Mouse (Mus musculus) R1 (cell line): ENCODE results near the gene Kcnq2.
A peak's percentile ranks its signal among the peaks of the same experiment; 100 is the strongest.

Experiments
- DNase-seq: peaks from one replicate; pipeline ENCODE4 v3.0.0-alpha.2; 2018; ENCODE audit warnings: low read depth, low spot score

Gene Kcnq2

DNA sequence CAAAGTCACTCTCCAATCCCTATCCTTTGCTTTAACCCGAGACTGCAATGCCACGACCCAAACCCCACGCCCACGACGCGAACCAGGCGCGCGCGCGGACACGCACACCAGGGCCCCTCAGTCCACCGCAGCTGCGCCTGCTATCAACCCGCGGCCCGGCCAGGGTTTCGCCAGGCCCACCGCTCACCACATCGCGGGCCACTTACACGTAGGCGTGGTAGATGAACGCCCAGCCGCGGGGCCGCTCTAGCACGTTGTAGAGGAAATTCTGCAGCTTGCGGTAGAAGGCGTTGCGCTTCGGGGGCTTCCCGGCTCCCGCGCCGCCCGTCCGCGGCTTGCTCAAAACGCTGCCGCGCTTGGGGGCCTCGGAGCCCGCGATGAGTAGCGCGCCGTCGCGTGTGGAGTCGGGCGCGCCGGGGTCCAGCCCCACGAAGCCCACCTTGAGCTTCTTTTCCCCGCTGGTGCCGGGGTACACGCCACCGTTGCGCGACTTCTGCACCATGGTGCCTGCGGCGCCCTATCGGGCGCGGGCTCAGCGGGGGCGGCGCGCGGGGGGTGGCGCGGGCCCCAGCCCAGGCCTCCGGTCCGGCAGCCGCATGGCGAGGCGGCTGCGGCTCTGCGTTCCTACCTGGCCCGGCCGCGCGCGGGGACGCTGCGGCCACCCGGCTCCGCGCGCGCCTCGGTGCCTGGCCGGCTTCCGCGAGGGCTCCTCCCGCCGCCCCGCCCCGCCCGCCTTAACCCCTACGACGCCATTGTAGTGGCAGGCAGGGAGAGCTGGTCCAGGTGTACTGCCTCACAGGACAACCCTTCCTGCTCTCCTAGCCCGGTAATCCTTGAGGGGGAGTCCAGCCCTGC, at the start of gene Kcnq2:
Gene Kcnq2 (minus strand): TSS at position 710 of the 855 bp plus-strand sequence.
- DNase-seq = peak; percentile 80

- no peak for DNase-seq
Observed at GRCm38 (mm10) chr2:181180898-181181297, 45.8 kb upstream of the Kcnq2 start.

DNA sequence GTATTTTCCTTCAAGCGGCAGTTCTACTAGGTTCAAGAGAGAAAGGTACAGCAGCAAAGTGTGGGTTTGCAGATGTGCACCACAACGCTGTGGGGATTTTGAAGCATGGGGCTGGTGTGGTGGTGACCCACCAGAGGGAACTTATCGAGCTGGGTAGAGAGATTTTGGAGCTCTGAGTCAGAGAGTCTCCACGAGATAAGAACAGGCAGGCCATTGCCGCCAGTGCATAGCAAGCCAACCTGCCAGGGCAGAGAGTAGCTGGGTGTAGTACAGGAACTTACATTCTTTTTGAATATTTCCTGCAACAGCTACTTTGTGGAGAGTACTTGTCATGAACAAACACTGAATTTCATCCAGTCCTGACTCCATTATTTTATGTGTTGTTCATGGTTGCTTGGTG, 43.4 kb upstream of the Kcnq2 start:
- no peak for DNase-seq

DNA sequence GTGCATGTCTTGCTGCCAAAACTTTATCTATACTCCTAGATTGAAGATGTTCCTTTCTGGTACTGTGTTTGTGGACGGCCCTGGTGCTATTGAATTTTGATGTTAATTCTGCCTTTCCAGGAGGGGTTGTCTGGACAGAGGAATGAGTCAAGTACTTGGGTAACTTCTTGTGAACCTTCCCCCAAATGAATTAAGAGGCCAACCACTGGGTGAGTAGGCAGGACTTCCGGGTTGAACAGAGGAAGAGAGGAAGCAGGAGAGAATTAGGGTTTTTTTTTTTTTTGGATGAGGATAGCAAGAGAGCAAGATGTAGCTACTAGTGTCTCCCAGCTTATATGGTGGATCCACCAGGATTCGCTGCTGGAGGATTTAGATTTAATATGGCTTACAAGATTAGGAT, 42.9 kb upstream of the Kcnq2 start:
- no peak for DNase-seq

GRCm38 (mm10) chr2:181174646-181175045, 39.5 kb upstream of the Kcnq2 start:
- DNase-seq = no peak

DNA sequence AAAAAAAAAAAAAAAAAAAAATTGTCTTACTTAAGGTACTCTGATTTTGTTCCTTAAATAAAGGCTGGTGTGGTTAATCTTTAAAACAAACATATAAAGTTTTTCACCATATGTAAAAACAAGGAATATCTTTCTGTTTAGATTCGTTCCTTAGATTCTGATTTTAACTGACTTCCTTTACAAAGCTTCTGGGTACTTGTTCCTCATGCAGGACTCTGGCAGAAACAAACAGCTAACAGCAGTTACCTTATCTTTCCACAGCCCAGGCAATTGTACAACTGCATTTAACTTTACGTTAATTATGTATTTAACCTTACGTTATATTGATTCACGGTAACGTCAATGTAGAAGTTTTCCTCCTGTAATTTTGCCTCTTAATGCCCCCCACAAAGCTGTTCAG, 31.4 kb upstream of the Kcnq2 start:
- no peak for DNase-seq

- no peak for DNase-seq
Observed at GRCm38 (mm10) chr2:181160821-181161220, 25.7 kb upstream of the Kcnq2 start.

DNA sequence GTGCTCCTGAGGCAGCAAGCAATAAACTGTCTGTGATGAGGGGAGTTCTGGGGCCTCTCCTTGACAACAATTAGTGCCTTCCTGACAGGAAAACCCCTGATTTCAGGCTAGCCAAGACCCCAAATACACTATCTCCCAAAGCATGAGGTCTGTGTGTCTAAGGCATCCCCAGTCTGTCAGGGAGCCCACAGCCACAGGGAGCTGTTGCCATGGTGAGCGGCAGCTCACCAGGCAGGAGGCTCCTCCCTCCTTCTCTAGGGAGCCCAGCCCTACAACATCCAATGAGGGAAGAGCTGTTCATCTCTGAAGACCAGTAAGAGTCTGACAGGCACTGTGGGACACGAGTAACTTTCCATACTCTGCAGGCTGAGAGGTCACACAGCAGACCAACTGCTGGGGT, 24.7 kb upstream of the Kcnq2 start:
- DNase-seq = peak; percentile 75

DNA sequence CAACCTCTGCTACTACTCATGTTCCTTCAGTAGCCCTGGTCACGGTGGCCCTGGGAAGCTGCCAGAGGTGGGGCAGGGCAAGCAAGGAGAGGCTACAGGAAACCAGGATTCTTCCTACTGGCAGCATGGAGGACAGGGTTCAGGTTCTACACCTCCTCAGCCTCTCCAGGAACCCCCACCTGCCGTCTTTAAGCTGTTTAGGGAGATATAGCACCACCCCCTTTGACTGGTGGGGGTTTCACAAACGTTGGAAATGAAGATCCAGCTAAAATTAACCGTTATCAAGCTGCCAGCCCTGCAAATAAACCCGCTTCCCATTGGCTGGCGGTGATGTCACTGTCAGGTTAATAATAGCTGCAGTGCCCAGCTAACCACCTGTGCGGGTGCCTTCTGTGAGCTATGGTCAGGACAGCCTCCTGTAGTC, 24.0 kb upstream of the Kcnq2 start:
- no peak for DNase-seq

DNA sequence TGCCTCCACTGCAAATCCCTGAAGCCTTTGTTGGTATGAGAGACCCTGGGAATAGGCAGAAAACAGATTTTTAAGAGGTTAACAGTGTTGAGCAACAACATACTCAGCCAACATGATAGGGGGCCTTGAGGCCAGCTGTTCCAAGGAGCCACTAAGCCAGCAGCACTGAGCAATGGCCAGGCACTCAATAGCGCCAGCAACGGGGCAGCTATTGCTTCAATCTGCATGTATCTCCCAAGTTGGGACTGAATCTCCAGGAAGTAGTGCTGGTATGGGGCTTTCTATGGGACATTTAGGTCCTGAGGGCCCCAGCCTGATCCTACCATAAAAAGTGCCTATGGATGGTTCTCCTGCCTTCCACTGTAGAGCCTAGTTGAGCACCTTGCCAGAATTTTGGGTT, 23.4 kb upstream of the Kcnq2 start:
- no peak for DNase-seq

GRCm38 (mm10) chr2:181157716-181158302, 22.7 kb upstream of the Kcnq2 start:
- DNase-seq = no peak

- no peak for DNase-seq
Observed at GRCm38 (mm10) chr2:181157180-181157579, 22.1 kb upstream of the Kcnq2 start.

- DNase-seq = peak; percentile 31
Observed at GRCm38 (mm10) chr2:181156248-181157121, 21.4 kb upstream of the Kcnq2 start, which contains the start of gene Eef1a2. TSS of gene Eef1a2 (minus strand) at chr2:181157014.

GRCm38 (mm10) chr2:181155801-181156200, 20.7 kb upstream of the Kcnq2 start:
- no peak for DNase-seq

DNA sequence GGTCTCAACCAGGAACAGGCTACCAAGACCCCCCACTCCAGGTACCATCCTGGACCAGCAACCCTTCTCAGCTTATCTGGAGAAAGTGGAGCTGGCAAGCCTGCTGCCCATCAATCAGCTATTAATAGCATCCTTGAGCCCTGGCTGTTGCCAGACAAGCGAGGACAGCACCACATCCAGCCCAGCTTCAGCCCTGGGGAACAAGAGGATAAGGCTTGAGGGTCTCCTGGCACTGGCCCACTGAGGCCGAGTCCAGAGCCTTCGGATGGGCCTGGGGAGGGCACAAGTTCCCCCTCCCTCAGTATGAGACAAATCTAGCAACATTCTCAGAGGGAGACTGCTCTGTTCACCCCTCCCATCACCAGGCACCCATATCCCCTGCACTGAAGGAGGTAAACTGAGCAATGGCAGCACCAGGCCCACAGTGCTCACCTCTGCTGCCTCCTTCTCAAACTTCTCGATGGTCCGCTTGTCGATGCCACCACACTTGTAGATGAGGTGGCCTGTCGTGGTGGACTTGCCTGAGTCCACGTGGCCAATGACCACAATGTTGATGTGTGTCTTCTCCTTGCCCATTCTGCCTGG, 19.8 kb upstream of the Kcnq2 start:
- DNase-seq = no peak

DNA sequence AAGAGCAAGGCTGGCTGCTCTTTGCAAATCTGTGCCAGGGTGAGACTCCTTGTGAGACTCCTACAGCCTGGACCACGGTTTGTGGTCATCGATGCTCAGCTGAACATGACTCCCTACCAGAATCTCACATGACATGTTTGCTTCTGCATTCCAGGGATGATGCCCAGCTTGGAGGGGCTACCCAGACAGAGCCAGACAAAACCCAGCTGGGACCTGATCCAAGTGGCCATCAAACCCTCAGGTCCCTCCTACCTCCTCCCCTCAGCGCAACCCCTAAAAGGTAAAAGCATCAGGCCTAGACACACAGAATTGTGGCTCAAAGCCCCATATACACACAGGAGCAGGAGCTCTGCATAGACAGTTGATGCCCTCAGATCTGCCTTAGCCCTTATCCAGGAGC, 19.3 kb upstream of the Kcnq2 start:
- no peak for DNase-seq

GRCm38 (mm10) chr2:181153837-181154236, 18.7 kb upstream of the Kcnq2 start:
- DNase-seq = peak; percentile 60

DNA sequence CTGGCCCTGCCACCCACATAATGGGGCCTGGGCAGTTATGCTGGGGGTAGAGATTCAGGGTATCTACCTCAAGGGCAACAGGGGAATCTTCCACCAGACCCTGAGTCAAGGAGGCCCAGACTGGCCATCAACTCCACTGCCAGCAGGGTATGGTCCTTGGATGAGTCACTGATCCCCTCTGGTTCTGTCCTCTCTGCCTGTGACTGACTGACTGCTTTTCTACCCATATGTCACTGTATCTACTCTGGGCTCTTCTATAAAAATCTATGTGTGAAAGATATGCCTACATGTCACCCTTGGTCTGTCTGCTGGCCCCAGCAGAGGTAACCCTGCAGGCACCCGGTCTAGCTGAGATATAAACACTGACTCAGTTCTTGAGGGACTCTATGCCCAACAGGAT, 18.0 kb upstream of the Kcnq2 start:
- no peak for DNase-seq

DNA sequence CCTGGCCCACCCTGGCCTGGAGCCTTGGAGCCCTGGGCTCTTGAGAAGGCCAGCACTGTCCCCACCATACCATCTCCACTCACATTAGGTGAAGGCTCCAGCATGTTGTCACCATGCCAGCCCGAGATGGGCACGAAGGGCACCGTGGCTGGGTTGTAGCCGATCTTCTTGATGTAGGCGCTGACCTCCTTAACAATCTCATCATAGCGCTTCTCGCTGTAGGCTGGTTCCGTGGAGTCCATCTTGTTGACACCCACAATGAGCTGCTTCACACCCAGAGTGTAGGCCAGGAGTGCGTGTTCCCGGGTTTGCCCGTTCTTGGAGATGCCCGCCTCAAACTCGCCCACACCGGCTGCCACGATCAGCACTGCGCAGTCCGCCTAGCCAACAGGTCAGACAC, 17.6 kb upstream of the Kcnq2 start:
- no peak for DNase-seq

GRCm38 (mm10) chr2:181150281-181150680, 15.2 kb upstream of the Kcnq2 start:
- DNase-seq = no peak

GRCm38 (mm10) chr2:181148318-181148955, 13.3 kb upstream of the Kcnq2 start:
- no peak for DNase-seq
